Mouse (Mus musculus) cerebellum, adult 18-20 months (tissue): ENCODE data around the gene Stt3b.
A peak's percentile ranks its signal among the peaks of the same experiment; 100 is the strongest.

Experiments used
- DNase-seq, 2 experiments: peaks; one replicate each; pipeline ENCODE4 v3.0.0; 2021

Gene Stt3b

DNA sequence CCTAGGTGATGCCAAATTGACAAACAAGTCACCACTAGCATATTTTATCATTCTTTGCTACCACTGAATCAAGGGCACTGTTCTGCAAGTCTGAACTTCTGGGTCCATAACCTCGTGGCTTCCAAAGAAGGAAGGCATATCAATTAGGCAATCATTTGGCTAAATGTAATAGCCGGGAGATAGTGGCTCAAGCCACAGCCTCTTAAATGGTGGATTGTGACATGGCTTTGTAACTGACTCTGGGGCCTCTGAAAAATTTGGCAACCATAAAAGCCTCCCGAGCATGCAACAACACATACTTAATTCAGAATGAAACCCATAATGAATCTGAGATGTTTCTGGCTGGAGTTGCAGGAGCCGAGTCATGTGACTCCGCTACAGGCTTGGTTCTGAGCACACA lies 6.8 kb upstream of the Stt3b start:
- DNase-seq = no peak

- no peak for DNase-seq
Measured at GRCm38 (mm10) chr9:115314556-115314955, 4.3 kb upstream of the Stt3b start.

DNA sequence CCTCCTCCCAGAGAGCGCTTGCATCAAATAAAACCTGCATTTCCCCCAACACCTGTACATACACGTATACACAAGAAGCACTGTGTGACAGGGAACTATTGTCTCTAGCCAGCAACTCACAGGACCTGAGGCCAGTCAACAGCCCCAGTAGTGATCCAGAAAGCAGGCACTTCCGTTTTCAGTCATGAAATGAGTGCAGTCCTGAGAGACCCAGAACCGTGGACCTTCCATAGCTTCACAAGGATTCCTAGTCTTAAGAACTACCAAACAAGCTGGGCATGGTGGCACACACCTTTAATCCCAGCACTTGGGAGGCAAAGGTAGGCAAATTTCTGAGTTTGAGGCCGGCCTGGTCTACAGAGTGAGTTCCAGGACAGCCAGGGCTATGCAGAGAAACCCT lies 3.6 kb upstream of the Stt3b start:
- DNase-seq = no peak

DNA sequence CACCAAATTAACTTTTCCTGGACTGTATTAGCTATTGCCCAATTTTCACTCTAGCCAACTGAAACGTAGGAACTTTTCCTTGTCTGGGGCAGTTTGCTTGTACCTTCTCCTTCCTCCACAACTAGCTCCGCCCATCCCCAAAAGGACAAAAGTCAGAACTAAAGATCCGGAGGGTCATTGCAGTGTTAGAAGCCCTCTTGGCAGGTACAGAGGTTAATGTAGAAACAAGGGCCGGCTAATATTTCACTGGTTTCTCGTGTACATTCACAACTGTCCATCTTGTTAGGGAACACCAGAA lies 951 bp upstream of the Stt3b start:
- DNase-seq = peak; percentile 23 to 31

GRCm38 (mm10) chr9:115309977-115310345 lies 260 bp downstream of the Stt3b start:
- DNase-seq = peak in 1 of 2 experiments; percentile 84

DNA sequence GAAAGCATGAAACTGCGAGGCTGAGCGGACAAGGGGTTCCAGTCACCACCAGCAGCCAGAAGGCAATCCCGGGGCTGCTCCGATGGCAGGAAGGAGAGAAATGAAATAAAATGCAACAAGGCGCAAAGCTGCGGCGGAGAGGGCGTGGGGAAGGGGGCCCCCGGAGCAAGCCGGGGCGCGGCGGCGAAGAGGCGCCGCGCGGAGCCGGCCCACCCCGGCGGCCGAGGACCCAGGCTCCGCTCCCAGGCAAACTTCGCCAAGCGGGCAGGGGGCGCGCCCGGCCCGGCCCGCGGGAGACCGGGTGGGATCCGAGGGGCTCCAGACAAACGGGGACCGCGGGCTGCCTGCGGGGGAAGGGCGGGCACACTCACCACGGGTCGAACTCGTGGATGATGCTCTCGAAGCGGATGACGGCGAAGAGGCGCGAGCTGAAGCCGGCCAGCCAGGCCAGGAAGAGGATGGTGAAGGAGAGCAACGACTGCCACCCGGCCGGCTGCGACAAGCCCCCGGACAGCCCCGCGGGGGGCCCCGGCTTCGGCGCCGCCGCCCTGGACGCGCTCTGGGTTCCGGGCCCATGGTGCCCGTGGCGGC lies 745 bp downstream of the Stt3b start:
- peak in 1 of 2 experiments; percentile 43 for DNase-seq

GRCm38 (mm10) chr9:115308941-115309380 lies 1.3 kb downstream of the Stt3b start:
- peak in 1 of 2 experiments; percentile 36 for DNase-seq

DNA sequence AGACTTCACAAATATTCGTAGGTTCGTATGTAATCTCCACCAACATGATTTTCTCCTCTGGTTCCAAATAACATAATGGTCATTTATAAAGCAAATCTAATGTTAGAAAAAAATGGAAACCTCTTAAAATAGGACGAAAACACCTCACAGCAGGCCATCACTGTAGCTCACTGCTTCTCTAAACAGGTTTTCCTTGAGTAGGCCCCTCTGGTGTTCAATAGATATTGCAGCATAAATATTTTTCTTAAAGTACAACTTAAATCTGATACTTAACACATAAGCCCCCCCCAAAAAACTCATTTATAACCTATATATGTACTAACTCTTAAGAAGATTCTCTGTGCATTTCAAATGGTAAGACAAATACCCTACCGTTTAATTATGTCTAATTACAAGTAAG lies 1.8 kb downstream of the Stt3b start:
- DNase-seq = no peak

GRCm38 (mm10) chr9:115306202-115306601 lies 4.0 kb downstream of the Stt3b start:
- peak; percentile 19 to 28 for DNase-seq

- no peak for DNase-seq
Measured at GRCm38 (mm10) chr9:115304149-115304548, 6.1 kb downstream of the Stt3b start.

- DNase-seq = no peak
Measured at GRCm38 (mm10) chr9:115301593-115301992, 8.6 kb downstream of the Stt3b start.

DNA sequence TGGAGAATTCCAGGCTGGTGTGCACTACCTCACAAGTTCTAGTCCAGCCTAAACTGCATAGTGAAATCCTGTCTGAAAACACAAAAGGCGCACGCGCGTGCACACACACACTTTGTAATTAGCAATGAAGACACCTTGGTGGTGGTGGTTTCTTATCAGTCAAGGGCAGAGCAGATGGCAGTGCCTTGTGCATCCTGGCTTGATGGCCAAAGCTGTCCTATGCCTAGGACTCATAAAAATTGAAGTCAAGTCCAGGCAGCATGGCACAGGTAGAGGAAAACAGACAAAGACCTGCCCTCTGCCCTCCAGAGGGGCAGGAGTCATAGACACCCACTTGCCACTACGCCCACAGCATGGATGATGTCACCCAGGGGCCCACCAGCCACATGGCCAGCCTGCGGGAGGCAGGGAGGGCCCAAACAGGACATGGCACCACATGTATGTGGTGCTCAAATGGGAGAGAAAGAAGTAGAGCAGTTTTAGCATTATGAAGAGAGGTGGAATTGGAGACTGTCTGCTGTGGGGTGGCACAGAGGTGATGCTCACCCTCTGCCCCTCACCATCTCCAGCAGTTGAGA lies 9.1 kb downstream of the Stt3b start:
- no peak for DNase-seq

DNA sequence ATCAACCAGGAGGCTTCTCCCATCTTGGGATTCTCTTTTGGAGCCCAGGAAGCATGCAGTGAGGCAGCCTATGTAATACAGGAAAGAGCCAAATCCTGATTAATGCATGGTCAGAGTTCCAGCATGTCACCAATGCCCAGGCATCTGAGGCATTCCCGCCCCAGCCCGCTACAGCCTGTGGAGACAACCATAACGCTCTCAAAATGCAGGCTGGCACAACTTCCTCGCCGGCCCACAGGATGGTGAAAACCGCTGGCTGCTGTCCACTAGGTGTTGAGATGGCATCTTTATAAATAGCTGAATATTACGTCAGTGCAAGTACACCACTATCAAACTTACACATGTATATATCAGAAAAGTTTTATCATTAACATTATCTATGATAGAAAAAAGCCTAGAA lies 13.5 kb downstream of the Stt3b start:
- DNase-seq = peak in 1 of 2 experiments; percentile 12

- no peak for DNase-seq
Measured at GRCm38 (mm10) chr9:115293920-115294594, 16.2 kb downstream of the Stt3b start.

GRCm38 (mm10) chr9:115287774-115288434 lies 22.3 kb downstream of the Stt3b start:
- no peak for DNase-seq

DNA sequence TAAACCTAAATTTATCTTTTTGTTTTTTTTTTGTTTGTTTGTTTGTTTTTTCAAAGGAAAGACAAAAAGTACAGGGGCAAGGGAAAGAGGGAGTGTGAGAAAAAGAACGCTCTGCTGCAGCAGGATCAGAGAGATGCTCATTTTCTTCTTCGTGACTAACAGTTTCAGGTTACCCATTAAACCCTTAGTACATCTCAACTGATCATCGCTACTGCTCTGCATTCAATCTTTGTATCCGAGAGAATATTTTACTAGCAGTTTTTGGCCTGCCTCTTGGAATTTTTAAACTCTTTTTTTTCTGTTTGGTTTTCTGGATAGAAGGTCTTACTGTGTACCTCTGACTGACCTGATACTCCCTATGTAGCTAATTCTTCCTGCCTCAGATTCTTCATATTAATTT lies 25.8 kb downstream of the Stt3b start:
- no peak for DNase-seq

DNA sequence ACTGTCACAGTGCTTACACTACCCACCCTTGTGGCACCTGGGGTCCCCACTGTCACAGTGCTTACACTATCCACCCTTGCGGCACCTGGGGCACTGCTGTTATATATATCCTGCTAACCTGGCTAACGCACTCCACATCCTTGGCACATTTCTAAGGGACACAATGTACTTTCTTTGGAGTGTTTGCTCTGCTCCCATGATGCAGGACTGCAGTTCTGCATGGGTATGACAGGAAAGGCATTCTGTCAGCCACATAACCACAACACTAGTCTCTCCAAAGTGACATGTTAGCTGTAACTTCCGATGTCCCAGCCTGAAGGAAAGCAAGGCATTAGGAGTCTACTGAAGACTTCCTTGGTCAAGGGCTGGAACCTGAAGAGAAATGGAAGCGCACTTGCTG lies 26.8 kb downstream of the Stt3b start:
- DNase-seq = no peak

GRCm38 (mm10) chr9:115278641-115279040 lies 31.6 kb downstream of the Stt3b start:
- DNase-seq = no peak

GRCm38 (mm10) chr9:115274806-115275205 lies 35.4 kb downstream of the Stt3b start:
- DNase-seq = no peak

- DNase-seq = no peak
Measured at GRCm38 (mm10) chr9:115273095-115273649, 37.0 kb downstream of the Stt3b start.

- DNase-seq = peak in 1 of 2 experiments; percentile 20
Measured at GRCm38 (mm10) chr9:115272451-115272850, 37.8 kb downstream of the Stt3b start.

DNA sequence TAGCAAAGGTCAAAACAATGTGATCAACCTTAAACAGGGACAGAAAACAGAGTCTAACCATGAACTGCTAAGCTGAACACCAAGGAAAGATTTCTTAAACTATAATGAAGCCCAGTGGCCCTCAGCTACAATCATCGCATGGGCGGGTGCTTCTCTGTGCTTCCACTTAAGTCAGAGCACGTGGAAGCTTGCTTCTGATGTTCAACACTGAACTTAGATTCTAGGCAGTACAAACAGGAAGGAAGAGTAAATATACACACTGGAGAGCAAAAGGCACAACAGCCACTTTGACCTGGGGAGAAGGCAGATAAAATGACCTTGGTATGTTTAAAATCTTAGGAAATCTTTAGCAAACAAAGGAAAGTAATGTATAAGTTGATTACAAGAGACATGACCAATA lies 38.7 kb downstream of the Stt3b start:
- DNase-seq = no peak

- DNase-seq = no peak
Measured at GRCm38 (mm10) chr9:115261896-115262295, 48.3 kb downstream of the Stt3b start.

GRCm38 (mm10) chr9:115261456-115261855 lies 48.8 kb downstream of the Stt3b start:
- peak in 1 of 2 experiments; percentile 28 for DNase-seq
